Mouse (Mus musculus): ENCODE measurements around the gene Lypd6b. TPM values are rescaled to one million over a fixed set of nuclear protein-coding genes. Genes with fewer than 3 reads are reported as not detected.

The Lypd6b gene
- total RNA-seq, 2 experiments from 2014 or later: 0.42 TPM; not detected in 1

- peak; percentile 80 for ATAC-seq (replicated peaks; ENCODE audit: low FRiP score, poor library complexity, severe bottlenecking)
Measured at GRCm38 (mm10) chr2:49764331-49764946, 23.0 kb upstream of the Lypd6b start.

- ATAC-seq (replicated peaks; ENCODE audit: low FRiP score, poor library complexity, severe bottlenecking): no peak
Measured at GRCm38 (mm10) chr2:49768916-49769315, 18.6 kb upstream of the Lypd6b start.

- ATAC-seq (replicated peaks; ENCODE audit: low FRiP score, poor library complexity, severe bottlenecking): no peak
Measured at GRCm38 (mm10) chr2:49770440-49770839, 17.0 kb upstream of the Lypd6b start.

- no peak for ATAC-seq (replicated peaks; ENCODE audit: low FRiP score, poor library complexity, severe bottlenecking)
Measured at GRCm38 (mm10) chr2:49771172-49771571, 16.3 kb upstream of the Lypd6b start.

- peak; percentile 83 for ATAC-seq (replicated peaks; ENCODE audit: low FRiP score, poor library complexity, severe bottlenecking)
Measured at GRCm38 (mm10) chr2:49773194-49773931, 14.1 kb upstream of the Lypd6b start.

GRCm38 (mm10) chr2:49774180-49774579, 13.3 kb upstream of the Lypd6b start:
- 0 out of 2 replicates have a peak, but pooled peaks have one; percentile 12 for ATAC-seq (replicated peaks; ENCODE audit: low FRiP score, poor library complexity, severe bottlenecking)

GRCm38 (mm10) chr2:49775187-49775586, 12.3 kb upstream of the Lypd6b start:
- ATAC-seq (replicated peaks; ENCODE audit: low FRiP score, poor library complexity, severe bottlenecking): 0 out of 2 replicates have a peak, but pooled peaks have one; percentile 30

- ATAC-seq (replicated peaks; ENCODE audit: low FRiP score, poor library complexity, severe bottlenecking): no peak
Measured at GRCm38 (mm10) chr2:49775735-49776134, 11.8 kb upstream of the Lypd6b start.

- no peak for ATAC-seq (replicated peaks; ENCODE audit: low FRiP score, poor library complexity, severe bottlenecking)
Measured at GRCm38 (mm10) chr2:49776407-49776806, 11.1 kb upstream of the Lypd6b start.

- no peak for ATAC-seq (replicated peaks; ENCODE audit: low FRiP score, poor library complexity, severe bottlenecking)
Measured at GRCm38 (mm10) chr2:49788051-49788418, 547 bp downstream of the Lypd6b start.

GRCm38 (mm10) chr2:49788643-49789042, 1.2 kb downstream of the Lypd6b start:
- no peak for ATAC-seq (replicated peaks; ENCODE audit: low FRiP score, poor library complexity, severe bottlenecking)

- ATAC-seq (replicated peaks; ENCODE audit: low FRiP score, poor library complexity, severe bottlenecking): no peak
Measured at GRCm38 (mm10) chr2:49789078-49789477, 1.6 kb downstream of the Lypd6b start.

GRCm38 (mm10) chr2:49789504-49789903, 2.0 kb downstream of the Lypd6b start:
- no peak for ATAC-seq (replicated peaks; ENCODE audit: low FRiP score, poor library complexity, severe bottlenecking)

- no peak for ATAC-seq (replicated peaks; ENCODE audit: low FRiP score, poor library complexity, severe bottlenecking)
Measured at GRCm38 (mm10) chr2:49797444-49798143, 10.1 kb downstream of the Lypd6b start.

GRCm38 (mm10) chr2:49804448-49804847, 17.0 kb downstream of the Lypd6b start:
- no peak for ATAC-seq (replicated peaks; ENCODE audit: low FRiP score, poor library complexity, severe bottlenecking)

- no peak for ATAC-seq (replicated peaks; ENCODE audit: low FRiP score, poor library complexity, severe bottlenecking)
Measured at GRCm38 (mm10) chr2:49805736-49806371, 18.4 kb downstream of the Lypd6b start.

- ATAC-seq (replicated peaks; ENCODE audit: low FRiP score, poor library complexity, severe bottlenecking): no peak
Measured at GRCm38 (mm10) chr2:49809496-49809895, 22.0 kb downstream of the Lypd6b start.

GRCm38 (mm10) chr2:49811420-49811819, 23.9 kb downstream of the Lypd6b start:
- no peak for ATAC-seq (replicated peaks; ENCODE audit: low FRiP score, poor library complexity, severe bottlenecking)

- ATAC-seq (replicated peaks; ENCODE audit: low FRiP score, poor library complexity, severe bottlenecking): no peak
Measured at GRCm38 (mm10) chr2:49811871-49812363, 24.4 kb downstream of the Lypd6b start.

- ATAC-seq (replicated peaks; ENCODE audit: low FRiP score, poor library complexity, severe bottlenecking): no peak
Measured at GRCm38 (mm10) chr2:49813151-49813550, 25.7 kb downstream of the Lypd6b start.

Data from erythroid progenitor cell, adult 5-6 weeks (primary cell).